Mouse (Mus musculus) kidney, embryonic 14.5 days (tissue): ENCODE data around the gene Rnase13. TPM values are rescaled to one million over a fixed set of nuclear protein-coding genes. Genes with fewer than 3 reads are reported as not detected.

Source experiments
- polyA plus RNA-seq: library from polyadenylated mRNA; unstranded; fragments of >200 nt; fragmentation: Nextera tagmentation; extraction: Ambion mirVana; gene quantifications from 2 replicates; pipeline ENCODE4 v1.2.1, GENCODE M21; 2014

Rnase13 gene
- polyA plus RNA-seq, 1 experiment from 2014 or later: not detected

Other genes with a start within 250 kb of the Rnase13 start
- gene Gm17079, start 227.3 kb downstream of the Rnase13 start, polyA plus RNA-seq: not detected in 2 replicates
- not detected in 2 replicates for gene Gm5800, start 205.6 kb downstream of the Rnase13 start, polyA plus RNA-seq
- not detected in 2 replicates for gene Ang4, start 149.2 kb downstream of the Rnase13 start, polyA plus RNA-seq
- not detected in 2 replicates for gene AY358078, start 122.7 kb downstream of the Rnase13 start, polyA plus RNA-seq
- gene Ear6, start 69.1 kb downstream of the Rnase13 start, polyA plus RNA-seq: not detected in 2 replicates
- 42.3 and 56.6 TPM in 2 replicates for gene Mettl17, start 37.9 kb downstream of the Rnase13 start, polyA plus RNA-seq
- gene Slc39a2, start 29.9 kb downstream of the Rnase13 start, polyA plus RNA-seq: 0.18 and 0.33 TPM in 2 replicates
- 13.0 and 13.7 TPM in 2 replicates for gene Ndrg2, start 8.6 kb downstream of the Rnase13 start, polyA plus RNA-seq
- not detected in 2 replicates for gene Tppp2, start 4.3 kb downstream of the Rnase13 start, polyA plus RNA-seq
- gene Arhgef40, start 61.9 kb upstream of the Rnase13 start, polyA plus RNA-seq: 72.4 and 74.9 TPM in 2 replicates
- 0.57 and 1.1 TPM in 2 replicates for gene Tmem253, start 92.9 kb upstream of the Rnase13 start, polyA plus RNA-seq
- gene Zfp219, start 98.0 kb upstream of the Rnase13 start, polyA plus RNA-seq: 44.5 and 45.5 TPM in 2 replicates
- gene Olfr221, start 119.7 kb upstream of the Rnase13 start, polyA plus RNA-seq: not detected in 2 replicates
- 718 and 725 TPM in 2 replicates for gene Hnrnpc, start 181.3 kb upstream of the Rnase13 start, polyA plus RNA-seq
- gene Rpgrip1, start 187.9 kb upstream of the Rnase13 start, polyA plus RNA-seq: 76.5 and 134 TPM in 2 replicates